Mouse (Mus musculus): ENCODE data around the gene Zfp219. TPM values are rescaled to one million over a fixed set of nuclear protein-coding genes. Genes with fewer than 3 reads are reported as not detected.

The Zfp219 gene
- polyA plus RNA-seq, 1 experiment: 253 TPM

DNA sequence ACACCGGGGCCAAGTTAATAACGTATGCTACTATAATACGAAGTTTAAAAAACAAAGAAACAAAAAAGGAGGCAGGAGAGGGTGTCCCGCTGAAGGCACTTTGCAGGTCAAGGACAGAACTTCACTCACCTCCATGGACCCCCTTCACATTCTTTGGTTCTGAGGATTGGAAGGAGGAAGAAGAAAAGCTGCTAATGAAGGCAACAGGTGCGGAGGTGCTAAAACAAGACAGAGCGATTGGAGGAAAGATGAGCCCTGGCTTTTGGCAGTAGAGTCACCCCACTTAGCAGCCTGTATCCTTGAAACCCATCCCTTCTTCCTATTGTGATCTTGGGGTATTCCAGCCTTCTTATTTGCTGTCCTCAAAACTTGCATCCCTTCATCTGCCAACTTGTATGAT is 10.7 kb downstream of the Zfp219 start:
- 93% methylated on average over 6 of the region's 6 CpGs for WGBS
- peaks cover 54% of the 10 kb centered on the region for H3K4me1 ChIP-seq (replicated peaks; ENCODE audit: control insufficient read depth, insufficient read depth, low read length)
- no peak overlapping the region for H3K4me3 ChIP-seq (ENCODE audit: control insufficient read depth, insufficient read depth, low read length)
- H3K27me3 ChIP-seq (ENCODE audit: control insufficient read depth, insufficient read depth, low read length): no peaks in the 10 kb centered on the region
- TF ChIP-seq CTCF (IDR thresholded peaks at IDR 0.05; ENCODE audit: borderline replicate concordance, control insufficient read depth, extremely low read depth, insufficient read depth, low read length, poor library complexity): no peak
- TF ChIP-seq POLR2A (IDR thresholded peaks at IDR 0.05; ENCODE audit: control insufficient read depth, extremely low read depth, insufficient read depth, low read length, poor library complexity): no peak
- DNase-seq: no peak
- H3K36me3 ChIP-seq (ENCODE audit: control insufficient read depth, insufficient read depth, low read length): peaks cover 12% of the 10 kb centered on the region
- no peak overlapping the region for H3K27ac ChIP-seq (ENCODE audit: control insufficient read depth, insufficient read depth, low read length)

DNA sequence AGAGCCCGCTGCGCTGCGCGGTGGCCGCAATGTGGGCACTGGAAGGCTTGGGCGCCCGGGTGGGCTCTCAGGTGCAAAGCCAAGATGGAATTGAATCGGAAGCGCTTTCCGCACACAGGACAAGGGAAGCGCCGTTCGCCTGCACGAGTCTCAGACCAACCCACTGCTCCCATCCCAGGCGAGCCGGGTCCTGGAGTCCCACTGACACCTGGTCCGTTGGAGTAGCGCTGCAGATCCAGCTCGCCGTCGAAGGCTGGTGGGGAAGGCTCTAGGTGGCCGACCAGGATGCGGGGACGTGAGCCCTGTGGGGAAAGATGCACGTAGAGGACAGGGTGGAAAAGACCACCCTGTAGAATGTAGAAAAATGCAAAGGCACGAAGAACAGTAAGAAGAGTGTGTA is 11.2 kb downstream of the Zfp219 start:
- no peak for TF ChIP-seq CTCF (IDR thresholded peaks at IDR 0.05; ENCODE audit: borderline replicate concordance, control insufficient read depth, extremely low read depth, insufficient read depth, low read length, poor library complexity)
- no peak for TF ChIP-seq POLR2A (IDR thresholded peaks at IDR 0.05; ENCODE audit: control insufficient read depth, extremely low read depth, insufficient read depth, low read length, poor library complexity)
- 94% methylated on average over 26 of the region's 26 CpGs for WGBS
- H3K36me3 ChIP-seq (ENCODE audit: control insufficient read depth, insufficient read depth, low read length): peaks cover 12% of the 10 kb centered on the region

DNA sequence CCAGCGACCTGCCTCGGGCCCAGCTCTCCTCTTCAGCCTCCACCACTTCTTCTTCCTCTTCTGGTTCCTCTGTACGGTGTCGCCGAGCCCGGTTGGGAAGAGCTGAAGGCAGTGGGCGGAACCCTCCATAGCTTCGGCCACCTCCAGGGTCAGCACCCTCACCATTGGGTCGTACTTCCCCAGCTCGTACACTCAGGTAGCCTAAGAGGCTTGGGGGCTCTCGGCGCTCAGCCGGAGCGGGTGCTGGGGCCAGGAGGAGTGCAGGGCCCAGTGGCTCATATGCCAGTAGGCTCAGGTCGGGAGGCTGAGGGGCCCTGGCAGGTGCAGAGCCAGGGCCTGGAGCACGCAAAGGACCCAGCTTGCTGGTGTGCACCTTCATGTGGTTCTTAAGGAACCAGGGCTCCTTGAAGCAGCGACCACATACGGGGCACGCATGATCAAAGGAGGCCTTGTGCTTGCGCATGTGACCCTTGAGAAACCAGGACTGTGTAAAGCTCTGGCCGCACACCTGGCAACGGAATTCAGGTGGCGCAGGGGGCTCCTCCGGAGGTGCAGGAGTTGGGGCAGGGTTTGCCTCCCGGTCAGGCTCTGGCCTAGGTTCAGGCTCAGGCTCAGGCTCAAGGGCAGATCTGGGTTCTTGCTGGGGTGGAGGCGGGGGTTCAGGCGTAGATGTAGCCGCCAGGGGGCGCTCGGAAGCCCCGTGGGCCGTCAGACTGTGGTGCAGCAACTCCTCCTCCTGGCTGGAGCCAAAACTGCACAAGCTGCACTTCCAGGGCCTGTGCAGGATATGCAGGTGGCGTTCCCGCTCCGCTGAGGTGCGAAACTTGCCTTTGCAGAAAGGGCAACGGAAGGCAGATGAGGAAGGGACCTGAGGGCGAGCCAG is 12.0 kb downstream of the Zfp219 start:
- Histone ChIP-seq H3K27me3 (ENCODE audit: control insufficient read depth, insufficient read depth, low read length) (no peaks in the 10 kb centered on the region), H3K4me1 (replicated peaks; ENCODE audit: control insufficient read depth, insufficient read depth, low read length) (peaks cover 63% of the 10 kb centered on the region), H3K36me3 (ENCODE audit: control insufficient read depth, insufficient read depth, low read length) (peaks cover 12% of the 10 kb centered on the region), H3K27ac (ENCODE audit: control insufficient read depth, insufficient read depth, low read length) (peak overlapping the region; percentile 82), H3K4me3 (ENCODE audit: control insufficient read depth, insufficient read depth, low read length) (peak overlapping the region; percentile 49)
- TF ChIP-seq CTCF (IDR thresholded peaks at IDR 0.05; ENCODE audit: borderline replicate concordance, control insufficient read depth, extremely low read depth, insufficient read depth, low read length, poor library complexity): peak; percentile 99
- TF ChIP-seq POLR2A (IDR thresholded peaks at IDR 0.05; ENCODE audit: control insufficient read depth, extremely low read depth, insufficient read depth, low read length, poor library complexity): no peak; the same call in 1 of the 2 replicates
- peak; percentile 95 for DNase-seq
- 14% methylated on average over 38 of the region's 38 CpGs for WGBS

More for the DNA sequence above, 11.2 kb downstream of the Zfp219 start:
- no peak overlapping the region for H3K4me3 ChIP-seq (ENCODE audit: control insufficient read depth, insufficient read depth, low read length)
- H3K27me3 ChIP-seq (ENCODE audit: control insufficient read depth, insufficient read depth, low read length): no peaks in the 10 kb centered on the region
- DNase-seq: no peak
- peaks cover 59% of the 10 kb centered on the region for H3K4me1 ChIP-seq (replicated peaks; ENCODE audit: control insufficient read depth, insufficient read depth, low read length)
- peak overlapping the region; percentile 37 for H3K27ac ChIP-seq (ENCODE audit: control insufficient read depth, insufficient read depth, low read length)

DNA sequence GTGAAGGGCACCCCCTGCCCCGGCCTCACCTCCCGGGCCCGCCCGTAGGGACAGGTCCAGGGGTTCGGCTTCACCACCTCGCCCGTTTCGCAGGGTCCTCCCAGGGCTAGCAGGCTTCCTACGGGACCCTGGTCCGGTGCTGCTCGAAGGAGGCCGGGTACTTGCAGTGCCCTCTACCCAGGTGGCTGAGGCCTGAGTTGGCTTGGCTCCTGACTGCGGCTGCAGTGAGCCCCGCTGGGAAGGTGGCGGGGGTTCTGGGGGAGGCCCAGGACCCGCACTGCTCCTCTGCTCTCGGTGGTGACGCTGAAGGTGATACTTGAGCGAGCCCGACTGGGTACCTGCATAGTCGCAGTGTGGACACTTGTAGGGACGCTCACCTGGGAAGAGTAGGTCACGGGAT is 13.8 kb downstream of the Zfp219 start:
- H3K4me3 ChIP-seq (ENCODE audit: control insufficient read depth, insufficient read depth, low read length): no peak overlapping the region
- DNase-seq: peak; percentile 13
- whole genome bisulfite sequencing: over 99% methylated on average over 23 of the region's 23 CpGs
- TF ChIP-seq POLR2A (IDR thresholded peaks at IDR 0.05; ENCODE audit: control insufficient read depth, extremely low read depth, insufficient read depth, low read length, poor library complexity): no peak
- no peak for TF ChIP-seq CTCF (IDR thresholded peaks at IDR 0.05; ENCODE audit: borderline replicate concordance, control insufficient read depth, extremely low read depth, insufficient read depth, low read length, poor library complexity)
- peaks cover 12% of the 10 kb centered on the region for H3K36me3 ChIP-seq (ENCODE audit: control insufficient read depth, insufficient read depth, low read length)
- H3K4me1 ChIP-seq (replicated peaks; ENCODE audit: control insufficient read depth, insufficient read depth, low read length): peaks cover 59% of the 10 kb centered on the region
- no peak overlapping the region for H3K27ac ChIP-seq (ENCODE audit: control insufficient read depth, insufficient read depth, low read length)
- no peaks in the 10 kb centered on the region for H3K27me3 ChIP-seq (ENCODE audit: control insufficient read depth, insufficient read depth, low read length)

DNA sequence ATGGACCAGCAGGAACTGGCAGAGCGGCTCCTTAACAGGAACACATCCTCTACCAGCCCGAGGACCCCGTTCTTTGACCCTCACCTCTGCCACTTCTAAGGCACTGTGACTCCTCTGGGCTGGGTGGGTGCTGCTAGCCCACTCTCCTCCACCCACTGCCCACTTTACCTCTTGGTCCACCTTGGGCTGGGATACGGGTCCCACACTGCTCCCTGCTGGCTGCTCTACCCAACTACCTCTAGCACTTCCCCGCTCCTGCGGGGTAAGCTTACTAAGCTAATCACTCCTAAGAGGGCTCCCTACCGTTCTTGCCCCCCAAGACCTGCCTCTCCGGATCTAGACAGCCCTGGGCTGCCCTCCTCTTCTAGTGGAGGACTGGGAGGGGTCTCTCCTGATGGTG is 14.3 kb downstream of the Zfp219 start:
- H3K27me3 ChIP-seq (ENCODE audit: control insufficient read depth, insufficient read depth, low read length): no peaks in the 10 kb centered on the region
- peaks cover 12% of the 10 kb centered on the region for H3K36me3 ChIP-seq (ENCODE audit: control insufficient read depth, insufficient read depth, low read length)
- DNase-seq: peak; percentile 40
- TF ChIP-seq CTCF (IDR thresholded peaks at IDR 0.05; ENCODE audit: borderline replicate concordance, control insufficient read depth, extremely low read depth, insufficient read depth, low read length, poor library complexity) (peak; percentile 31; the same call in 1 of the 2 replicates), POLR2A (IDR thresholded peaks at IDR 0.05; ENCODE audit: control insufficient read depth, extremely low read depth, insufficient read depth, low read length, poor library complexity) (no peak)
- 96% methylated on average over 8 of the region's 8 CpGs for WGBS
- H3K27ac ChIP-seq (ENCODE audit: control insufficient read depth, insufficient read depth, low read length): no peak overlapping the region
- H3K4me1 ChIP-seq (replicated peaks; ENCODE audit: control insufficient read depth, insufficient read depth, low read length): peaks cover 59% of the 10 kb centered on the region
- no peak overlapping the region for H3K4me3 ChIP-seq (ENCODE audit: control insufficient read depth, insufficient read depth, low read length)

DNA sequence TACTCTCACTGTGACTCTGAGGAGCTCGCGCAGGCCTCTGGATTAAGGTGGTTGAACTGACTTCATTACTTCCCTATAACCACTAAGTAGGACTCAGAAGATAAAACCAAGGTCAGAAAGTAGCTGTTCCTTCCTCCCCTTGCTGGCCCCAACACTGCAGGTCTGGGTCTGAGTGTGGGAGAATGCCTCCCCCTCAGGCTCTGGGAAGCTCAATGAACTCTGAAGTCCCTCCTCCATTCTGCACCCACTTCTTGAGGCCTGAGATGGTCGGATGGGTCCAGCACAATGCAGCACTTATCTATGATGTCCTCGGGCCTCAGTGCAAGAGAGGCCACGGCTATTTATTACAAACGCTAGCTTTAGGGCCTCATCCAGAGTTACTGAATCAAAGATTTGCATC is 14.9 kb downstream of the Zfp219 start:
- Histone ChIP-seq H3K27ac (ENCODE audit: control insufficient read depth, insufficient read depth, low read length) (no peak overlapping the region), H3K36me3 (ENCODE audit: control insufficient read depth, insufficient read depth, low read length) (peaks cover 12% of the 10 kb centered on the region), H3K4me1 (replicated peaks; ENCODE audit: control insufficient read depth, insufficient read depth, low read length) (peaks cover 57% of the 10 kb centered on the region), H3K4me3 (ENCODE audit: control insufficient read depth, insufficient read depth, low read length) (no peak overlapping the region), H3K27me3 (ENCODE audit: control insufficient read depth, insufficient read depth, low read length) (no peaks in the 10 kb centered on the region)
- no peak for TF ChIP-seq POLR2A (IDR thresholded peaks at IDR 0.05; ENCODE audit: control insufficient read depth, extremely low read depth, insufficient read depth, low read length, poor library complexity)
- no peak for TF ChIP-seq CTCF (IDR thresholded peaks at IDR 0.05; ENCODE audit: borderline replicate concordance, control insufficient read depth, extremely low read depth, insufficient read depth, low read length, poor library complexity)
- 96% methylated on average over 6 of the region's 6 CpGs for WGBS
- no peak for DNase-seq
